Mouse (Mus musculus): Measurements from ENCODE around the gene Commd1. TPM values are rescaled to one million over a fixed set of nuclear protein-coding genes. Genes with fewer than 3 reads are reported as not detected.

The Commd1 gene
- 100 to 1,000 TPM; 214 to 231 TPM for polyA plus RNA-seq (2012; fragmentation: generic; extraction: Trizol)

GRCm38 (mm10) chr11:22981984-22982757 lies at the start of gene Commd1, which contains the start of gene Gm28048:
Gene Commd1, minus strand, starts transcription at chr11:22982382.
Gene Gm28048, minus strand, starts transcription at chr11:22982090.

GRCm38 (mm10) chr11:23007481-23008180 lies 25.4 kb upstream of the Commd1 start, which contains the start of gene Fam161a:
Gene Fam161a, plus strand, starts transcription at chr11:23007531.

GRCm38 (mm10) chr11:22990393-22991126 lies 8.4 kb upstream of the Commd1 start, which contains the start of gene Cct4:
Gene Cct4, plus strand, starts transcription at chr11:22990519.

GRCm38 (mm10) chr11:22971835-22972709 lies 10.1 kb downstream of the Commd1 start, which contains the start of gene Zrsr1:
Gene Zrsr1, plus strand, starts transcription at chr11:22972005.

GRCm38 (mm10) chr11:22860335-22861227 lies 121.6 kb downstream of the Commd1 start, which contains the start of gene B3gnt2:
Gene B3gnt2, minus strand, starts transcription at chr11:22860961.

Other genes starting within 250 kb of the Commd1 start
- 1 to 10 TPM in 1 of 2 experiments, under 1 TPM in 1; 0.40 to 3.5 TPM for gene B3gnt2, start 121.4 kb downstream of the Commd1 start, polyA plus RNA-seq (2012; fragmentation: generic; extraction: Trizol)
- gene Zrsr1, start 10.4 kb downstream of the Commd1 start, polyA plus RNA-seq (2012; fragmentation: generic; extraction: Trizol): 1 to 10 TPM in 1 of 2 experiments, under 1 TPM in 1; 0.36 to 5.2 TPM
- 1 to 10 TPM in 1 of 2 experiments, under 1 TPM in 1; 0.46 to 1.4 TPM for gene Gm28048, start 292 bp downstream of the Commd1 start, polyA plus RNA-seq (2012; fragmentation: generic; extraction: Trizol)
- gene Cct4, start 8.1 kb upstream of the Commd1 start, polyA plus RNA-seq (2012; fragmentation: generic; extraction: Trizol): 100 to 1,000 TPM in 1 of 2 experiments, 10 to 100 TPM in 1; 26.4 to 143 TPM
- 1 to 10 TPM in 1 of 2 experiments, under 1 TPM in 1; 0.18 to 4.7 TPM for gene Fam161a, start 25.1 kb upstream of the Commd1 start, polyA plus RNA-seq (2012; fragmentation: generic; extraction: Trizol)

Data from C3H10T1/2 (cell line).